Mouse (Mus musculus) thymus, adult 2 months (tissue): ENCODE data around the gene Rpl23.

Experiments used
- CTCF ChIP-seq: fragments of 200-500 bp; IDR thresholded peaks from 2 replicates; pipeline ENCODE4 v1.5.1; 2012; ENCODE audit warnings: mild to moderate bottlenecking, control low read depth, low read length, moderate library complexity, borderline replicate concordance; ENCODE audit not compliant: control insufficient read depth, poor library complexity, insufficient read depth; ENCODE audit errors: extremely low read depth
- POLR2A ChIP-seq: fragments of 200-500 bp; IDR thresholded peaks from 2 replicates; pipeline ENCODE4 v1.6.1; 2012; ENCODE audit warnings: mild to moderate bottlenecking, low read length, control low read depth, moderate library complexity; ENCODE audit not compliant: control insufficient read depth, poor library complexity, insufficient read depth; ENCODE audit errors: extremely low read depth

- TF ChIP-seq CTCF (no peak), POLR2A (no peak)
Measured at GRCm38 (mm10) chr11:97810356-97810755, 28.1 kb upstream of the Rpl23 start.
